Mouse (Mus musculus): Measurements from ENCODE around the gene Cit. TPM values are rescaled to one million over a fixed set of nuclear protein-coding genes. Genes with fewer than 3 reads are reported as not detected.

The Cit gene
- total RNA-seq, 2 experiments from 2014 or later: 1.4 to 2.1 TPM

DNA sequence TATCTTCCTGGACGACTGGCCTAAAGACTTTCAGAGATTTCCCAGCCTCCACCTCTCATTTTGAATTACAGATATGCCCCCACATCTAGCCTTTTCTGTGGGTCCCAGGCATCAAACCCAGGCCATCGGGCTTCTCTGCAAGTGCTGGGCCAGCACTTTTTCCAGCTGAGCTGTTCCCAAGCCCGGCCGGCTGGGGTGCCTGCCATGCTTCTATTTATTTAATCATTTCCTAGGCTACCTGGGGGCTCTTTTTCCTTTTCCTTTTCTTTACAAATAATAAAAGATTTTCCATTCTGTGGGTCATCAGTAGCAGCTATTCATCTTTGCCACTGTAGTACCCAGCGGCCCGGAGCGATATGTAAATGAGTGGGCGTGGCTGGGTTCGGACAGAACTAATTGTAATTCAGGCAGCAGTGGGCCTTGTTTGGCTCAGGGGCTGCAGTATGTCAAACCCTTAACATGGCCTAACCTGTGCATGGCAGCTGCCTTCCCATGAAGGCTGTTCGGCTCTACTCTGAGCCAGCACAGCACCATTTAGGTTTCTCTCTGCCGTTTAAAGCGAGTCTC, 4.3 kb downstream of the Cit start:
- intact Hi-C loops (cut with DNase I): no loop called here
- DNase-seq (ENCODE audit: low spot score): no peak

DNA sequence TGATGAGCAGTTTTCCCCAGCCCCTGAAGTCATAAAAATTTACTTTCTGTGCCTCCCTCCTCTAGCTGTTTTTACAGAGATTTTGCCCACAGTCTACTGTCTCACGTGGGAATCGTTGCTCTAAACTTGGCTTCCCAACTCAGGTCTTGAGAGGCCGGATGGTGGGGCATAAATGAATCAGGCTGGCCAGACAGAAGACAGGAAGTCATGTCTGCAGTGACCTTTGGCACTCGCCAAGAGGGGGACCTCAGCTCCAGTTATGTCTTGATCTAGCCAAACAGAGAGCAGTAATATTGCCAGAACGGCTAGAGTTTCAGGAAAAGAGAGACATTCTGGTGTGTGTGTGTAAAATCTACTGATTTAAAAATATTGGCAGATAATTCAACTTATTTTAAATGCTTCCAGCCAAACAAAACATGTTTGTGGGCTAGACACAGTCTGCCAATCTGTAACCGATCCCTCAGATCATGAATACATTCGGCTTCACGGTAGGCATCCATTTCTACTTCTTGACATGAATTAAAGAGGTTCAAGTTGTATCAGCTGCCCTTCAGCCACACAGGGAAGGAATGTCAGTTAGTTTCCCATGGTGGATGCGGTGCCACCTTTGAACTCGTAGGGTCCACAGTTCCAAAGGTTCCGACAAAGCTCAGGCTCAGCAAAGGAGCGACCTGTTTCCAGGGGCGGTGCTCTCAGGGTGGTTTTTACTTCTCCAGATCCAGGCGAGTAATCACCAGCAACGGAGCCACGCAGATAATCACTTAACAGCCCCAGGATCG, 5.4 kb downstream of the Cit start:
- DNase-seq (ENCODE audit: low spot score): no peak
- intact Hi-C loops (cut with DNase I): no loop called here

DNA sequence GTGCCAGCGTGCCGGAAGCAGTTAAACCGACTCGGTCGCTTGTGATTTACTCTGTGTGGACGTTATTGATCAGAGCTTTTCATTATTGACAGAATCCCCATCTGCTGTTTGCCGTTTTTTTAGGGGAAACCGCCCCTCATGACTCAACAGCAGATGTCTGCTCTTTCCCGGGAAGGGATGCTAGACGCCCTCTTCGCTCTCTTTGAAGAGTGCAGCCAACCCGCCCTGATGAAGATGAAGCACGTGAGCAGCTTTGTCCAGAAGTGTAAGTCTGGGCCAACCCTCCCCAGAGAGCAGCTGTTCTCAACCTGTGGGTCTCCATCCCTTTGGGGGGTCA, 5.9 kb downstream of the Cit start:
- intact Hi-C loops (cut with DNase I): no loop called here
- DNase-seq (ENCODE audit: low spot score): no peak

GRCm38 (mm10) chr5:115852431-115852830, 7.4 kb downstream of the Cit start:
- intact Hi-C loops (cut with DNase I): no loop called here

DNA sequence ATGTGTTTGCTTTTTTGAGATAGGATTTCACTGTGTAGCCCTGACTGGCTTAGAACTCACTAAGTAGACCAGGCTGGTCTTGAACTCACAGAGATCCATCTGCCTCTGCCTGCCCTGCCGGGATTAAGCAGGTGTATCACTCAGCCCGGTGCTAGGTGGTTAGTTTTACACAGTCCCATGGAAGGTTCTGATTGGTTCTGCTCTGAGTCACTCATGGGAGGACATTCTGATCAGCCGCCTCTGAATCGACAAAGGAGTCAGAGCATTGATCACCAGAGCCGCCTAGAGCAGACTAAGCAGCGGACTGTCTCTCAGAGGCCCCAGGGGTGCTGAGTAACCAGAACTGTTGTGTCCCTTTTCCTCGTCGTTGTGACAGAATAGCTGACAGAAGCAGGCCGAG, 8.6 kb downstream of the Cit start:
- intact Hi-C loops (cut with DNase I): no loop called here
- DNase-seq (ENCODE audit: low spot score): no peak

More at GRCm38 (mm10) chr5:115852431-115852830, 7.4 kb downstream of the Cit start:
- no peak for DNase-seq (ENCODE audit: low spot score)

GRCm38 (mm10) chr5:115854370-115854769, 9.3 kb downstream of the Cit start:
- intact Hi-C loops (cut with DNase I): no loop called here
- peak; percentile 44 for DNase-seq (ENCODE audit: low spot score)

DNA sequence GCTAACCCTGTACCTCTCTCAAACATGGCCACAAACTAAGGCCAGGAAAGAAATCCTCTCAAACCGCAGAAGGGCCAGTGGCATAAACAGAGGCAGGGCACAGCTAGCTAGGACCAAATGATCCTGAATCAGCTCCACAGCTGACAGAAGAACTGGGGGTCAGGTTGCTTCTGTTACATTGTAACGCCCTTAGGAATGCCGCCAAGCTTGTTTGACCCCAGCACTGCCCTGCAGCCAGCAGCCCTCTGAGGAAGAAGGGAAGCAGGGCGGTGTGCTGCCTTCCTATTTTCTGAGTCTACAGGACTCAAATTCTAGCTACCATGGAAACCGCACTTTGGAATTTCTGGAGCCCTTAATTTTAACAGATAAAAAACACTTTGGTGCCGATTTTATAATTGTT, 13.6 kb downstream of the Cit start:
- intact Hi-C loops (cut with DNase I): no loop called here
- DNase-seq (ENCODE audit: low spot score): no peak

GRCm38 (mm10) chr5:115859461-115859860, 14.4 kb downstream of the Cit start:
- no peak for DNase-seq (ENCODE audit: low spot score)
- intact Hi-C loops (cut with DNase I): no loop called here

DNA sequence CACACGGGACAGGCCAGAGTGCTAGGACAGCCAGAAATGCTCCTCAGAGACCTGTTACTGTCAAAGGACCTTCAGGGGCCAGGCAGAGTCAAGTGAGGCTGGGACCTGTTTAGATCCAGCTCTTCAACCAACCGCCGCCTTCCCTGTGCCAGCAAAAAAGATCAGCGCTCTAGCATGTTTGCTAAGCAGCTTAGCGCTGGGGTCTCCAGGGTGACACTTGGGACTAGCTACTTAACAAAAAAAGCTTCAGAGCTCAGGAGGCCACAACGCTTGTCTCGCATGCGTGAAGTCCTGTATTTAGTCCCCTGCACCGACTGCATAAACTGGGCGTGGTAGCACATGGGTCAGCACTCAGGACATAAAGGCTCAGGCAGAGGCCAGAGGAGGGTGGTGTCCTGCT, 16.9 kb downstream of the Cit start:
- intact Hi-C loops (cut with DNase I): no loop called here
- no peak for DNase-seq (ENCODE audit: low spot score)

GRCm38 (mm10) chr5:115862439-115862838, 17.4 kb downstream of the Cit start:
- no peak for DNase-seq (ENCODE audit: low spot score)
- intact Hi-C loops (cut with DNase I): no loop called here

DNA sequence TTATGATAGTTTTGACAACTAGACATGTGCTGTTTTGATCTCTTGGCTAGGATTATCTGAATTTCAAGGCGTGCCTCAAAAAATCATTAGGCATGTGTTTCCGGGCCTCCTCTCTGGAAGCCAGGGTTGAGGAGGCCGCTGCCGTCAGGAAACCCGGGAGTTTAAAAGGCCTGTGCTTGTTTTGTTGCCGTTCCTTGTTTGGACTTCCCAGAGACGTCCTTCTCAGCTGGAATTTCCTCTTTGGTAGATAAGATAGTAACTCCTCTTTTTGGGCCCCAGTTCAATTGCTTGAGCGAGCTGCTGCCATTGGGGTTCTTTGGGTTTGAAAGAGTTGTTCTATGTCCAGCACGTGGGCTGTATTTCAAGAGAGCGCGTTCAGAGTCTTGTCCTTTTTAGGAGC, 21.2 kb downstream of the Cit start:
- no peak for DNase-seq (ENCODE audit: low spot score)
- intact Hi-C loops (cut with DNase I): no loop called here

DNA sequence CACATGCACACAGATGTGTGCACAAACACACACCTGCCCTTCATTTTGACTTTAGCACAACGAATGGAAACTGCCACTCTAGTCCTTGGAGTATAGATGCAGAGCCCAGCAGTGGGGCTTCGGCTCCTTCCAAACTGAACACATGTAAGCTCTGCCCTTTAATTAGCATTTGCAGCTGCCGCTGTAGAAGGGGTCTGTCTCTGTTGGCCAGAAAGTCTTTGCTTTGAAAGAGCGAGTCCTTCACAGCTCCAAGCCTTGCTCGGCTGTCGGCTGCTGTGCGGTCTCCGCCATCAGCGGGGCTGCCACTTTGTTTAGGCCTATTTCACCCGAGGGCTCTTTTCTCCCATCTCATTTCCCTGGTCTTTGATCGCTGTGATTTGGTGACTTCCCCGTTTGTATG, 23.5 kb downstream of the Cit start:
- no peak for DNase-seq (ENCODE audit: low spot score)
- intact Hi-C loops (cut with DNase I): no loop called here

GRCm38 (mm10) chr5:115869198-115869597, 24.1 kb downstream of the Cit start:
- no peak for DNase-seq (ENCODE audit: low spot score)
- intact Hi-C loops (cut with DNase I): no loop called here

- intact Hi-C loops (cut with DNase I): no loop called here
Measured at GRCm38 (mm10) chr5:115871153-115871552, 26.1 kb downstream of the Cit start.

GRCm38 (mm10) chr5:115872106-115872505, 27.0 kb downstream of the Cit start:
- intact Hi-C loops (cut with DNase I): no loop called here
- DNase-seq (ENCODE audit: low spot score): no peak

More at GRCm38 (mm10) chr5:115871153-115871552, 26.1 kb downstream of the Cit start:
- DNase-seq (ENCODE audit: low spot score): no peak

DNA sequence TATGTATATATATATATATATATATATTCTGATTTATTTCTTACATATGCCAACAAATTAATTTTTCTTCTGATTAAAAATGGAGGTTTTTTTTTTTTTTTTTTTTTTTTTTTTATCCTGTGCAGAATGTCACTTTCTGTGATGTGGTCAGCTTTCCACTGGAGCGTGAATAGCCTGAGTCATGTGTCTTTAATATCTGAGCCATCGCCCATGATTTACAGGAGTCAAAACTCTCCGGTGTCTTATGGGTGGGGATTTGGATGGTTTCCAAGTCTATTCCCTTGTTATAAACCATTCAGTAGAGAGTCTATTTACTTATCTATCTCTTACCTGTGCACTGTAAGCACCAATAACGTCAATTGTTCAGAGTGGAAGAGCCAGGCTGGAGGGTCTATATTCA, 27.9 kb downstream of the Cit start:
- intact Hi-C loops (cut with DNase I): no loop called here

GRCm38 (mm10) chr5:115877425-115877824, 32.3 kb downstream of the Cit start:
- intact Hi-C loops (cut with DNase I): no loop called here
- no peak for DNase-seq (ENCODE audit: low spot score)

More for the DNA sequence above, 27.9 kb downstream of the Cit start:
- DNase-seq (ENCODE audit: low spot score): no peak

DNA sequence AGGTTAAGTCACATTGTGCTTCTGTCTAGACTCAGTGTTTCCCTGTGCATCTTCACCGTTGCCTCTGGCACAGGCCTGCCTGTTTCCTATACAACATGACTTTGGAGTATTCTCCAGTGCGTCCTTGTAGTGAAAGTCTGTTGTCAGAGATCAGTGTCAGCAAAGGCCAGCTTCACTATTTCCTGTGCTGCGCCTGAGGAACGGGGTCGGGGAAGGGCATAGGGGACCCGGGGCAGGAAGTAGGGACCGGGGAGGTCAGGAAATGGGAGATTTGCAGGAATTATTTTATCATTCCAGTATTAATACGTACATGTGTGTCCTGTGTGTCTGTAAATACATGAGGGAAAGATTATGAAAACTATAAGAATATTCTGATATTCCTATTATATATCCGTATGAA, 37.1 kb downstream of the Cit start:
- intact Hi-C loops (cut with DNase I): no loop called here
- DNase-seq (ENCODE audit: low spot score): no peak

- no peak for DNase-seq (ENCODE audit: low spot score)
Measured at GRCm38 (mm10) chr5:115884429-115884828, 39.4 kb downstream of the Cit start.

GRCm38 (mm10) chr5:115893772-115894171, 48.7 kb downstream of the Cit start:
- DNase-seq (ENCODE audit: low spot score): no peak
- intact Hi-C loops (cut with DNase I): no loop called here

More at GRCm38 (mm10) chr5:115884429-115884828, 39.4 kb downstream of the Cit start:
- intact Hi-C loops (cut with DNase I): no loop called here

DNA sequence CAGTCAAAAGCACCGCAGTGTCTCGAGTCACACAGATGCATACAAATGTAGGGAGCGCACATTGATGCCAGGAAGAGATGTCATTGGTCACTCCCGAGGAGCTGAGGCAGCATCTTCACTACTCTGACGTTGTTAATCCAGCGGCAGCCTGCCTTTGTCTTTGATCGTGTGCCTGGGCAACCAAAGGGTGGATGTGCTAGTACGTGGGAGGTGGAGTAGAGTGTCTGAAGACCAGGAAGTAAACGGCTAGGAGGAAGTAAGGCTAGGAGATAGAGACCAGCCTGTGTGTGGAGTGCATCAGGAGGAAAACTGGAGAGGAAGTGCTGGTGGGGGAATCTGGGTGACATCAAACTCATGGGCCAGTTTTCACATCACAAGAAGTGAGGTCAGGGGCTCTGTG, 52.0 kb downstream of the Cit start:
- DNase-seq (ENCODE audit: low spot score): no peak
- intact Hi-C loops (cut with DNase I): no loop called here

All from heart, postnatal 25 days (tissue).